Mouse (Mus musculus) T-helper 1 cell (primary cell): ENCODE data around the gene Cript.

Experiments used
- in situ Hi-C: fragments of 300-600 bp; cut with MboI, MseI; formaldehyde crosslinking; loops from one replicate; pipeline ENCODE4 v1.15.1; 2025; ENCODE audit warnings: high pct_unique_total_duplicates

Cript gene

GRCm38 (mm10) chr17:87025269-87025949, at the start of gene Cript, which contains the start of gene Pigf:
TSS of gene Cript (plus strand) at chr17:87025550.
TSS of gene Pigf (minus strand) at chr17:87025406.
- in situ Hi-C loops: no loop called here

- in situ Hi-C loops: loop anchor here (5.0 kb wide), 1 partner anchor 49 kb away; no protein-coding TSS in a partner anchor
Measured at GRCm38 (mm10) chr17:86976387-86976786, 49.0 kb upstream of the Cript start.

GRCm38 (mm10) chr17:86978496-86978895, 46.9 kb upstream of the Cript start:
- in situ Hi-C loops: loop anchor here (5.0 kb wide), 1 partner anchor 51 kb away; no protein-coding TSS in a partner anchor

- in situ Hi-C loops: no loop called here
Measured at GRCm38 (mm10) chr17:86981205-86981604, 44.1 kb upstream of the Cript start.

- in situ Hi-C loops: no loop called here
Measured at GRCm38 (mm10) chr17:86981701-86982100, 43.6 kb upstream of the Cript start.

- in situ Hi-C loops: no loop called here
Measured at GRCm38 (mm10) chr17:86982497-86982896, 42.9 kb upstream of the Cript start.

- in situ Hi-C loops: no loop called here
Measured at GRCm38 (mm10) chr17:86986449-86987138, 38.8 kb upstream of the Cript start.

- in situ Hi-C loops: no loop called here
Measured at GRCm38 (mm10) chr17:86988161-86988560, 37.2 kb upstream of the Cript start.

- in situ Hi-C loops: no loop called here
Measured at GRCm38 (mm10) chr17:86988601-86989184, 36.7 kb upstream of the Cript start.

GRCm38 (mm10) chr17:86991306-86991705, 34.0 kb upstream of the Cript start:
- in situ Hi-C loops: no loop called here

- in situ Hi-C loops: no loop called here
Measured at GRCm38 (mm10) chr17:86997323-86997722, 28.0 kb upstream of the Cript start.

GRCm38 (mm10) chr17:87008950-87009349, 16.4 kb upstream of the Cript start:
- in situ Hi-C loops: no loop called here

GRCm38 (mm10) chr17:87011301-87012019, 13.9 kb upstream of the Cript start:
- in situ Hi-C loops: no loop called here

GRCm38 (mm10) chr17:87019692-87020091, 5.7 kb upstream of the Cript start:
- in situ Hi-C loops: no loop called here

- in situ Hi-C loops: no loop called here
Measured at GRCm38 (mm10) chr17:87024491-87025242, 683 bp upstream of the Cript start.

GRCm38 (mm10) chr17:87036141-87037073, 11.1 kb downstream of the Cript start:
- in situ Hi-C loops: no loop called here

- in situ Hi-C loops: no loop called here
Measured at GRCm38 (mm10) chr17:87038496-87038895, 13.1 kb downstream of the Cript start.

- in situ Hi-C loops: no loop called here
Measured at GRCm38 (mm10) chr17:87041739-87042138, 16.4 kb downstream of the Cript start.

- in situ Hi-C loops: no loop called here
Measured at GRCm38 (mm10) chr17:87044364-87044763, 19.0 kb downstream of the Cript start.

- in situ Hi-C loops: loop anchor here (5.0 kb wide), 1 partner anchor 127 kb away; the partner anchor contains the start of gene Tmem247
Measured at GRCm38 (mm10) chr17:87044796-87045195, 19.4 kb downstream of the Cript start.
